Mouse (Mus musculus) stomach, embryonic 14.5 days (tissue): ENCODE data around the gene C1qtnf1. TPM values are rescaled to one million over a fixed set of nuclear protein-coding genes. Genes with fewer than 3 reads are reported as not detected.

Experiments used
- polyA plus RNA-seq: library from polyadenylated mRNA; unstranded; fragments of >200 nt; fragmentation: Nextera tagmentation; extraction: Ambion mirVana; gene quantifications from 2 replicates; pipeline ENCODE4 v1.2.1, GENCODE M21; 2014

The C1qtnf1 gene
- polyA plus RNA-seq, 1 experiment from 2014 or later: 7.0 TPM

Other genes starting within 250 kb of the C1qtnf1 start
- 10.6 and 10.8 TPM in 2 replicates for gene Cyth1, start 179.6 kb upstream of the C1qtnf1 start, polyA plus RNA-seq
- gene Usp36, start 138.0 kb upstream of the C1qtnf1 start, polyA plus RNA-seq: 17.5 and 19.1 TPM in 2 replicates
- gene Cep295nl, start 85.7 kb upstream of the C1qtnf1 start, polyA plus RNA-seq: 0.62 TPM in 1 of 2 replicates, not detected in the other
- 101 and 109 TPM in 2 replicates for gene Timp2, start 72.5 kb upstream of the C1qtnf1 start, polyA plus RNA-seq
- gene Lgals3bp, start 26.1 kb upstream of the C1qtnf1 start, polyA plus RNA-seq: 39.0 and 39.2 TPM in 2 replicates
- 21.8 and 25.7 TPM in 2 replicates for gene Cant1, start 9.1 kb upstream of the C1qtnf1 start, polyA plus RNA-seq
- 5.2 and 7.0 TPM in 2 replicates for gene Engase, start 48.6 kb downstream of the C1qtnf1 start, polyA plus RNA-seq